Mouse (Mus musculus) heart, embryonic 14.5 days (tissue): Measurements from ENCODE around the gene Nos1ap. TPM values are rescaled to one million over a fixed set of nuclear protein-coding genes. Genes with fewer than 3 reads are reported as not detected.

ENCODE experiments used
- ATAC-seq: fragments of 200-750 bp; cut with Nextera tagmentation; 2 replicates; pipeline ENCODE4 v1.8.0; 2017; ENCODE audit warnings: low read depth, moderate TSS enrichment; ENCODE audit not compliant: insufficient number of reproducible peaks, insufficient read depth, low FRiP score
- H3K27ac ChIP-seq, 2 experiments: fragments of 200-500 bp in 1 of 2; fragments of 300-500 bp in 1 of 2; sonication (generic) in 1 of 2; replicated peaks in 1 of 2; 2 replicates each; pipeline ENCODE4 v1.5.1; 2012 to 2014; ENCODE audit warnings: low read depth in 2 of 2, low read length in 2 of 2, control low read depth in 1 of 2, mild to moderate bottlenecking in 1 of 2, mixed read lengths in 1 of 2; ENCODE audit not compliant: control insufficient read depth in 1 of 2, insufficient read depth in 1 of 2
- H3K27me3 ChIP-seq: fragments of 300-500 bp; sonication (generic); 2 replicates; pipeline ENCODE4 v1.6.1; 2014; ENCODE audit warnings: mild to moderate bottlenecking, low read length, control low read depth; ENCODE audit not compliant: control insufficient read depth, insufficient read depth
- H3K36me3 ChIP-seq: fragments of 300-500 bp; sonication (generic); 2 replicates; pipeline ENCODE4 v1.6.1; 2014; ENCODE audit warnings: mild to moderate bottlenecking, control low read depth, low read length, mixed read lengths; ENCODE audit not compliant: control insufficient read depth, insufficient read depth
- H3K4me1 ChIP-seq, 2 experiments: fragments of 200-500 bp in 1 of 2; fragments of 300-500 bp in 1 of 2; sonication (generic) in 1 of 2; 2 replicates each; pipeline ENCODE4 v1.6.1; 2012 to 2014; ENCODE audit warnings: low read length in 2 of 2, control low read depth in 1 of 2, mixed read lengths in 1 of 2; ENCODE audit not compliant: control insufficient read depth in 2 of 2, insufficient read depth in 2 of 2
- H3K4me2 ChIP-seq: fragments of 300-500 bp; sonication (generic); 2 replicates; pipeline ENCODE4 v1.6.1; 2014; ENCODE audit warnings: mild to moderate bottlenecking, low read length
- H3K4me3 ChIP-seq, 2 experiments: fragments of 200-500 bp in 1 of 2; fragments of 300-500 bp in 1 of 2; sonication (generic) in 1 of 2; 2 replicates each; pipeline ENCODE4 v1.5.1; 2012 to 2014; ENCODE audit warnings: low read length in 2 of 2, mild to moderate bottlenecking in 2 of 2, control low read depth in 1 of 2, low read depth in 1 of 2, moderate library complexity in 1 of 2; ENCODE audit not compliant: control insufficient read depth in 1 of 2, insufficient read depth in 1 of 2
- H3K9ac ChIP-seq: fragments of 300-500 bp; sonication (generic); 2 replicates; pipeline ENCODE4 v1.6.1; 2014; ENCODE audit warnings: mild to moderate bottlenecking, low read length
- H3K9me3 ChIP-seq: fragments of 300-500 bp; sonication (generic); 2 replicates; pipeline ENCODE4 v1.6.1; 2016; ENCODE audit warnings: low read length, control low read depth; ENCODE audit not compliant: control insufficient read depth
- WGBS: fragments of 180-500 bp; shearing (Covaris S2); extraction: QIAGEN DNeasy Blood & Tissue Kit; methylation state at CpG from one replicate; pipeline ENCODE4 v1.1.7; 2014; 5-methylcytosine and 5-hydroxymethylcytosine counted together
- polyA plus RNA-seq: library from polyadenylated mRNA; unstranded; fragments of >200 nt; fragmentation: Nextera tagmentation; extraction: Ambion mirVana; gene quantifications from 2 replicates; pipeline ENCODE4 v1.2.1, GENCODE M21; 2014

Gene Nos1ap
- polyA plus RNA-seq, 1 experiment from 2014 or later = 18.3 TPM

DNA sequence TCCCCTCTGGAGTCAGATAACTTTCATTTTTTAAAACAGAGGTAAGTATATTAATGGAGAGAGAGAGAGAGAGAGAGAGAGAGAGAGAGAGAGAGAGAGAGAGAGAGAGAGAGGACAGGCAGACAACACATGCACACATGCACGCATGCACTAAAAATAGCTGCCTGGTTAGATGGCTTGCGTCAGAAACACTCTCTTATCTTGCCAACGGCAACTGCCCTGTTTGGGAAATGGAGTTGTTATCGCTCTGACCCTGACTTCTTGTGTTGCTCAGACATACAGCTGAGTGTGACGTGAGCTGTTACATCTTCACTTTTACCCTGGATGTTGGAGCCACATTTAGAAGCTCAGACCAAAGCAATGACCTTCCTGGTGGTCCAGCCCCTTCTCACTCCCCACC, 33.3 kb upstream of the Nos1ap start:
- peak; percentile 91 for ATAC-seq
- H3K27me3 ChIP-seq = no peaks in the 10 kb centered on the region
- H3K4me3 ChIP-seq = no peak overlapping the region
- 3% methylated on average over 5 of the region's 5 CpGs for WGBS
- no peak overlapping the region for H3K4me2 ChIP-seq
- peak overlapping the region; percentile 76 to 82 for H3K27ac ChIP-seq
- peaks cover 3 to 12% of the 10 kb centered on the region in 2 experiments for H3K4me1 ChIP-seq
- H3K9me3 ChIP-seq = peaks cover 12% of the 10 kb centered on the region
- H3K36me3 ChIP-seq = no peaks in the 10 kb centered on the region
- no peak overlapping the region for H3K9ac ChIP-seq

DNA sequence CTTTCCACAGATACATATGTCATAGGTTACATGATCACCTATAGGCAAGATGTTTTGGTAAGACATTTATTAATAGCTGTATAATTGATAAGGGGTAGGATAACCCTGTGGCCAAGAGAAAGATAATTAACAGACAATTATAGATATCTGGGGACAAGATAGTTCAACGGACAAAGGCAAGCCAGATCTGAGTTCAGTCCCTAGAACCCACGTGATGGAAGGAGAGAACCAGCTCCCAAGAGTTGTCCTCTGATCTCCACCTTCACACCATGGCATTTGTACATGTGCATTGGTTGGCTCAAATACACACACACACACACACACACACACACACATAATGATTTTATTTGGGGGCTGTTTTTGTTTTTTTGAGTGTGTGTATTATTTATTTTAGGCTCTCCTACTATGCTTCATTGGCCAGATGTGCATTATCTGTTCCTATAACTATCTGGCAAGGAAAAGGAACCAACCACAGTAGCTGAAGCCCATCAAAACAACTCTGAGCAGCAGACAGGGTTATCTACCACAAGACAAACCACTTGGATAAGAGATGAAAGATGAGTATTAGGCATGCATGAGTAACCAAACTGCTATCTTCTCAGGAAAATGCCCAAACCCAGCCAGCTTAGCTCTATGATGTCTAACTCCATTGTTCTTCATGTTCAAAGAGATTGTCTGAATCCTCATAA, 30.2 kb upstream of the Nos1ap start:
- Histone ChIP-seq H3K9ac (no peak overlapping the region), H3K4me3 (no peak overlapping the region), H3K9me3 (peaks cover 11% of the 10 kb centered on the region), H3K36me3 (no peaks in the 10 kb centered on the region), H3K27me3 (no peaks in the 10 kb centered on the region), H3K27ac (no peak overlapping the region), H3K4me1 (peaks cover 3 to 12% of the 10 kb centered on the region in 2 experiments), H3K4me2 (no peak overlapping the region)
- WGBS = 59% methylated on average over 2 of the region's 2 CpGs
- ATAC-seq = no peak

DNA sequence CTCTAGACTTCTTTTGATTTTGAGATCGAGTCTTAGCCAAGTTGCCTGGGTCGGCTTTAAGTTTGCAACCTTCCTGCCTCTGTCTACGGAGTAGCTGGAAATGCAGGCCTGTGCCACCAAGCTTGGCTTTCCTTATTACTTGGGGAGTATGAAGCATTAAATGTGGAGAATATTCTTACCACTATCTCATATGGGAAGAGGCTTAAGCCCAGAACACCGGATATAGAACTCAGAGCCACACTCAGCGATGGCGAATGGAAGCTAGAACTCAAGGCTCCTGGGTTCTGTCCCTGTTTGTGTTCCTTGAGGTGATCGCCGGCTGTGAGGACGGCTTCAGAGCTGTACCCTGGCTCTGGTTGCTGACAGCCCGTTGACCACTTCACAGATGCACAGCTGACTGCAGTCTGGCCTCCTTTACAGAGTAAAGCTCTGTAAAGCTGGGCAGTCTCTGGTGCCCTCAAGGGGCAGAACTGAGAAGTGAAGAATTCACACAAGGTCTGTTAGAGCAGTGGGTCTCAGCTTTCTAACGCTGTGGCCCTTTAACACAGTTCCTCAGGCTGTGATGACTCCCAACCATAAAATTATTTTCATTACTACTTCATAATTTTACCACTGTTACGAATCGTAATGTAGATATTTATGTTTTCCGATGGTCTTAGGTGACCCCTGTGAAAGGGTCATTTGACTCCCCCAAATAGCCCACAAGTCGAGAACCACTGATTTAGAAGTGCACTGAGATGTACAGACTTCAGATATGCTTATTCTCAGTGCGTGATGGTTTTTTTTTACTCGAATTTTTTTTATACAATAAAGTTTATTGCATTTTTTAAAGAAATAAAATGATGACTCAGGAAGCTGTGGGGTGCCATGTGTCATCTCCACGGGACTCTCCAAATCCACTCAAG, 23.6 kb upstream of the Nos1ap start:
- H3K27me3 ChIP-seq = no peaks in the 10 kb centered on the region
- H3K4me3 ChIP-seq = no peak overlapping the region
- H3K9ac ChIP-seq = no peak overlapping the region
- no peaks in the 10 kb centered on the region for H3K36me3 ChIP-seq
- WGBS = 55% methylated on average over 18 of the region's 18 CpGs
- H3K27ac ChIP-seq = no peak overlapping the region
- no peak overlapping the region for H3K4me2 ChIP-seq
- H3K9me3 ChIP-seq = no peaks in the 10 kb centered on the region
- ATAC-seq = peak; percentile 69
- H3K4me1 ChIP-seq = peaks cover 4 to 6% of the 10 kb centered on the region in 2 experiments; a peak in 3 of 4 replicates

DNA sequence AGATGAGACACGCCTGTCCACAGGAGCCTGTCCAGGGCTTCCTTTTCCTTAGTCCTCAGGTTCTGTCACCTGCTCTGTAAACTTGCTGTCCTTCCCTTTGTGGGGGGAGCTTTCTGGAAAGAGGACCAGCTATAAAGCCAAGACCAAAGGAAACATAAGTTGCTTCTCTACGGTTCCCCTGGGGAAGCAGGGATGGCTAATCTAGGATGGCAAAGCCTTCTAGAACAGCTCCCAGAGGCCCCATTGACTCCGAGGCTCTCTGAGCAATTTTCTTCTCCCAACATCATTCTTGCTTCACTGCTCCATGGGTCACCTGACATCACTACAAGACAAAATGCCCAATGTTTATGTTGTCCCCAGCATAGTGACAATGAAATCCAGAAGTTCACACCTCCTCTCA, 22.0 kb upstream of the Nos1ap start:
- Histone ChIP-seq H3K27me3 (no peaks in the 10 kb centered on the region), H3K27ac (no peak overlapping the region), H3K4me1 (peaks cover 4 to 6% of the 10 kb centered on the region in 2 experiments; a peak in 3 of 4 replicates), H3K4me2 (no peak overlapping the region), H3K36me3 (no peaks in the 10 kb centered on the region), H3K9me3 (no peaks in the 10 kb centered on the region), H3K9ac (no peak overlapping the region), H3K4me3 (no peak overlapping the region)
- no peak for ATAC-seq
- 92% methylated on average over 3 of the region's 3 CpGs for WGBS

DNA sequence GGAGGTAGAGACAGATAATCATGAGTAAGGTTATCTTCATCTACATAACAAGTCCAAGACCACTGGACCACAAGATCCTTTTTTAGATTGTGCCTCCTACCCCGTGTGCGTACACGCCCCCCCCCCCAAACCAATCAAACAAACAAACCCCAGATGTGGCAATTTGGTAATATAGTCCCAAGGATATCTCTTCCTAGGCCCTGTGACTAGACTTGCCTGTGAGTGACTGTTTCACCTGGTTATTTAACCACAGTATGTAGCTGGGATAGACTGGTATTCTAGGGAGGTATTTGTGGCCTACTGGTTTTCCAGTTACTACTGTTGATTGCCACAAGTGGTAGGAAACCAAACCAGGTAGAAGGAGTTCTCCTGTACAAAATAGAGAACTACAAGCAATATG, 21.0 kb upstream of the Nos1ap start:
- Histone ChIP-seq H3K27me3 (no peaks in the 10 kb centered on the region), H3K4me2 (no peak overlapping the region)
- 89% methylated on average over 3 of the region's 3 CpGs for WGBS

DNA sequence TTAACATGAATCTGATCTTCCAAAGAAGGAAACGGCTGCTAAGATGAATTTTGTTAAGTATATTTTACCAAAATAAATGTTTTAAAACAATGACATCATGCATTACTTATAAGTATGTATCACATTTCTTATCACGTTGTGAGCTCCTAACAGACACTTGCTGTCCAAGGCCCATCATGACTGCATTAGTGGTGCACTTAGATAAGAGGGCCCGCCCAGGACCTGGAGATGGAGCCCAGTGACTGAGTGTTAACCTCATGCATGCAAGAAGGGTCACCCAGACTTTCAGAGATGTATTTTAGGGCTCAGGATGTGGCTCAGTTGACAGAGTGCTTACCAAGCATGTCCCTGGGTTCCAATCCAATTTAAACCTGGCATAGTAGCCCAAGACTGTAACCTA, 20.6 kb upstream of the Nos1ap start:
- peaks cover 12% of the 10 kb centered on the region in 2 experiments for H3K4me1 ChIP-seq
- no peaks in the 10 kb centered on the region for H3K27me3 ChIP-seq
- H3K27ac ChIP-seq = peak overlapping the region in 1 of 2 experiments; percentile 17; a peak in 2 of 4 replicates
- H3K9me3 ChIP-seq = no peaks in the 10 kb centered on the region
- no peak for ATAC-seq
- no peak overlapping the region for H3K4me2 ChIP-seq
- no peak overlapping the region for H3K4me3 ChIP-seq
- 54% methylated on average over 3 of the region's 3 CpGs for WGBS
- H3K9ac ChIP-seq = no peak overlapping the region
- H3K36me3 ChIP-seq = no peaks in the 10 kb centered on the region

More for the DNA sequence above, 21.0 kb upstream of the Nos1ap start:
- Histone ChIP-seq H3K9ac (no peak overlapping the region), H3K4me3 (no peak overlapping the region), H3K27ac (no peak overlapping the region), H3K36me3 (no peaks in the 10 kb centered on the region), H3K9me3 (no peaks in the 10 kb centered on the region), H3K4me1 (peaks cover 8% of the 10 kb centered on the region in 2 experiments)
- no peak for ATAC-seq

DNA sequence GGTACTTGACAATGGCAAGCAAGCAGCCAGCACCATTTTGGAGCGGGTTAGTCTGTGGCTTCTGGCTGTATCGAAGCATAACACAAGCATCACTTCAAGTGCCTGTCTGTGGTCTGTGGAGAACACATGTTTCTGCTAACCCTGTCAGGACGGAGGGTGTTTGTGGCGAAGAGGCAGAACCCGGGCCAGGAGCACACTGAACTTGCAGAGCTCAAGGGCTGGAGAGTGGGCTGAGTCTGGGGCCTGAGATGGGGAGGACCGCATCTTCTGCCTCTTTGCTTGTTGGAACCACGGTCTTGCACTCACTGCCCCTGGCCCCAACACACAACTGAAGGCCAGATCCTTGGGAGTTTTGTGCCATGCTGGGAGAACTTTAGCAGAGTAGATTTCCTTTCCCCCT, 20.2 kb upstream of the Nos1ap start:
- 50% methylated on average over 7 of the region's 7 CpGs for WGBS
- Histone ChIP-seq H3K36me3 (no peaks in the 10 kb centered on the region), H3K27me3 (no peaks in the 10 kb centered on the region), H3K27ac (peak overlapping the region in 1 of 2 experiments; percentile 17; a peak in 3 of 4 replicates), H3K9me3 (no peaks in the 10 kb centered on the region), H3K4me1 (peaks cover 17% of the 10 kb centered on the region in 2 experiments), H3K4me3 (no peak overlapping the region), H3K4me2 (no peak overlapping the region), H3K9ac (no peak overlapping the region)
- no peak for ATAC-seq
